Mouse (Mus musculus) A20 (cell line): Measurements from ENCODE around the gene Nrxn3.

Experiments
- DNase-seq: peaks from one replicate; pipeline ENCODE4 v3.0.0-alpha.2; 2011; ENCODE audit warnings: low read depth, low spot score

Gene Nrxn3

GRCm38 (mm10) chr12:89174306-89175159 is 451.9 kb downstream of the Nrxn3 start:
- no peak for DNase-seq

GRCm38 (mm10) chr12:89179970-89180666 is 457.4 kb downstream of the Nrxn3 start:
- no peak for DNase-seq

GRCm38 (mm10) chr12:89181157-89181561 is 458.5 kb downstream of the Nrxn3 start:
- no peak for DNase-seq

DNA sequence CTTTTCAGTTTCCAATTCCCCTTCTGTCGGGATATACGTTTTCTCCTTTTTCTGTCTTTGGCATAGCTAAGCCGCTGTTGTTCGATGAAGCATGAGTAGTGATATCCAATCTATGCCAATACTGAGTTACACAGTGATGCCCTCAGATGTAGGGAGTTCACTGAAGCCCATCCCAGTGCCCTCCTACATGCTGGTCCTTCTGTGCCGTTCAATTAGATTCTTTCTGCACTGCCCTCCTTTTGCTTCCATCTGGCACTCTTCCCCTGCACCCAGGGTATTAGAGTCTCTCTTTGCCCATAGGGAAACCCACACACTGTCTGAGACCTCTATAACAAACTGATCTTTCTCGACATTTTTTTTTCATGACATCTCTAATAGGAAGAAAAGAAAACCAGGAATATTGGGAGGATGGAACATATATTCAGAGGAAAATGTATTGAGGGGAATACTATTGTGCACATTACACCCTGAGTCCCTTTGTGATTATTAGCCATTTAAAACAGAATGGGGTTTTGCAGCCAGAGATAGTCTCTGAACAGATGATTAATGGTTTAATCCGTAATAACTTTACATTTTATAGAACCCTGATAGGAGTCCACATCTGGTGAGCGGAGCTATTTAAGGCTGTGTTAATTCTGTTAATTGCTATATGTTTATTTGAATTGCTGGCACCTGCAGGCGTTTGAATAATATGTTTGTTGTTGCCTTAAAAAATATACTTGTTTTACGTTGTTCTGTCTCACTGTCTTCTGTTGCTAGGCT is 476.3 kb downstream of the Nrxn3 start:
- DNase-seq = no peak

DNA sequence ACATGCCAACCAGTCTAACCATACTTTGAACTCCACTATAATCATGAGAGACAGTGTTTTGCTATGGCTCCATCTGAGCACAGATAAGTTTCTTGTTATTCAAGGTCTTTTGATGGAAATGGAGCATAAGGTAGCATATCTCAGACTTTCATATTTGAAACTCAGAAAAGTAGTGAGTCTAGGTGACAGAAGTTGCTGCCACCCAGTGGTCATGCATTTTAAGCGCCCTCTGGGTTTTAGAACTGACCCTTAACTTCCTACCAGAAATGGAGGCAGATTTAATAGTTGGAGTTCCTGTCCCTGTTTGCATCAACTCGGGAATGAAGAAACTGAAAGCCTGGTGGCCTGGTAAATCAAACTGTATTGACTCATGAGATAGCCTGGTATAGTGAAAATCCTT is 488.9 kb downstream of the Nrxn3 start:
- DNase-seq = no peak

GRCm38 (mm10) chr12:89239826-89240225 is 517.1 kb downstream of the Nrxn3 start:
- DNase-seq = no peak

DNA sequence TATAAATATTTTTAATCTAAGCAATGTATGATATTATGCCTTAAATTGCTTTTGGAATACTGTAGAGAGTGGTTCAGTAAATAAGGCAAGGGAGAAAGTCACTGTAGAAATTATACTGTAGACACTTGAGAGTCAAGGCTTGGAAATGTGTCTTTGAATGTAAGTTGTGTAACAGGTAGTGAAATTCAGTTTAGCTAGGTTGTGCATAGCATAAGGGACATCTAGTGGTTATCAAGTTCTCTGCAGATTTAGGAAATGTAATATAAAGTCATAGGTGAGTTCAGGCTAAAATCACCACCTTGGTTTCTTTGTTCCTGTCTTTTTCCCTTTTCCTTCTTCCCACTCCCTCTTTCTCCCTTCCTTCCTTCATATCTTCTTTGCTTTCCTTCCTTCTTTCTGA is 518.9 kb downstream of the Nrxn3 start:
- no peak for DNase-seq

GRCm38 (mm10) chr12:89242476-89242875 is 519.8 kb downstream of the Nrxn3 start:
- DNase-seq = no peak

DNA sequence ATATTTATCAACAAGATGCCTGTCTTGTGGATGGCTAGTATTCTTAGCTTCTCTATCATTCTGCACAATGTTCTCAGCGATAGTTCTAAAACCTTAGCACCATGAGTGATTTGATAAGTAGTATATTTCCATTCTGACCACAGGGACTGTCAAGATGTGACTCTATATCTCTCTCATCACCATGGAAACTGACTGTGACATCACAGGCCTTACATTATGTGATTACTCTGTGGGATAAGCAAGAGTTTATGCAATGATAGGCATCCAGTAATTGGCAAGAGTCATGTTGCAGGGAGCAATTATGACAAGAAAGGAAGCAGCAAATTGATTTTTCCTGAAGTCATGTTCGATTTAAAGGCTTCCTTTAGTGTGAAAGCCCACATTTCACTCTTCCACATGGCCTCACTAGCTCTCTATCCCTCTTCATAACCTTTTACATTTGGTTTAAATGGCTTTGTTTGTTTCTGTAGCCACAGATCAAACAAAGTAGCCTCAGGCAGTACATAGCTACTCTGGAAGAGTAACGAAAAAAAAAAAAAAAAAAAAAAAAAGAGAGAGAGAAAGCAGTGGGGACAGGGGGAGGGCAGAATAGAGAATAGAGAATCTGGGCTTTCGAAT is 532.7 kb downstream of the Nrxn3 start:
- DNase-seq = no peak

DNA sequence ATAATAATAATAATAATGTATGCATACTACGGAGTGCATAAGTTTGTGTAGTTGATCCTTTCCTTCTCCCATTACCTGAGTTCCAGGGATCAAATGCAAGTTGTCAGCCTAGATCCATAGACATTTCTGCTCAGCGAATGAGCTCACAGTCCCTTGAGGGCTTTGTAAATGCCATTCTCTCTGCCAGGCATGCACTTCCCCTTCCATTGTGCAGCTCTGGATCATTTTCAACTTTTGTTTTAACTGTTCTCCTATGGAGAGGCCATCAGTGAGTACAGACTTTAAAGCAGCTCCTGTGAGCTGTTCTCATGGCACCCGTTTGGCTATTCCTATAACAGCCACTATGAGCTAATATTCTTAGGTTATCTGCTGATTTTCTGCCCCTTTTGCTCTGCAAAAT is 536.2 kb downstream of the Nrxn3 start:
- no peak for DNase-seq

GRCm38 (mm10) chr12:89260076-89260475 is 537.4 kb downstream of the Nrxn3 start:
- no peak for DNase-seq

GRCm38 (mm10) chr12:89262261-89262660 is 539.6 kb downstream of the Nrxn3 start:
- no peak for DNase-seq

DNA sequence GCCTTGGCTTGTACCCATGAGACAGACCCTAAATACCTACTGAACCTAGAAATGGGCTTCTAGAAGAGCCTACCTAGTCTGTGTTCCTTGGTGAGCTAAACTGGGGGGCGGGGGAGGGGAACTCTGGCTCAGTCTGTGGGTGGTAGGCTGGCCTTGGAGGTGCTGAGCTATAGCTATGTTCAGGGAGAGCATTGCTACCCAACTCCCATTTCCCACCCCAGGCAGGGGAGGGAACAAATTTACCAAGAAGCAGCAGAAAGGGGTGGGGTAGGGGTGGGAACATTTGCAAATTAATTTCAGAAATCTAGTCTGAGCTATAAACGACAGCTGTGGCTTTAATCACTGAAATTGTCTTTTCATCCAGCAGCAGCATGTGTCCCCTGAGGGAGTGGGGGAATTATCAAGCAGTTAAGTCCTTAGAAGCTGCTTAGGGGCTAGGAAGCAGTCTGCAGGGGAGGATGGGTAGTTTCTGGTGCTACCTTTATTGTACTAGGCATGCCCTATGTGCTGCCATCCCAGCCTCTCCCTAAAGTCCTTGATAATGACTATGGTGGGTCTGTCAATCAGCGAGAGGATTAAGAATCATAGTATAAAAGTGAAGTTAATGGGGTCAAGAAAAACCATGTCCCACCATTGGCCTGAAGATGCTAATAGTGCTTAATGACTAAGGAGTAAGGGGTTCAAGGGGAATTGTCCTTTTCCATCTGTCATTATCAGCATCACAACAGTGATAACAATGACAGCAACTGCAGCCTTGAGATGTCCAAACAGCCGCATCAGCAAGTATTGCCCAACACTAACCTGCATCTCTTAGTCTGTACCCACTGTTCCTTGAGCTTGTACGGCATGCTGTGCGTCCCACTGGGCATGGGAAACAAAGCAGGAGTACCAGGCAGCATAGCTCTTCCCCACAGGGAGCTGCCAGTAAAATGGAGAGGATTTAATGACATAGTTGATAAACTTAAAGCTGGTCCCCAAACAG is 560.0 kb downstream of the Nrxn3 start:
- DNase-seq = no peak

DNA sequence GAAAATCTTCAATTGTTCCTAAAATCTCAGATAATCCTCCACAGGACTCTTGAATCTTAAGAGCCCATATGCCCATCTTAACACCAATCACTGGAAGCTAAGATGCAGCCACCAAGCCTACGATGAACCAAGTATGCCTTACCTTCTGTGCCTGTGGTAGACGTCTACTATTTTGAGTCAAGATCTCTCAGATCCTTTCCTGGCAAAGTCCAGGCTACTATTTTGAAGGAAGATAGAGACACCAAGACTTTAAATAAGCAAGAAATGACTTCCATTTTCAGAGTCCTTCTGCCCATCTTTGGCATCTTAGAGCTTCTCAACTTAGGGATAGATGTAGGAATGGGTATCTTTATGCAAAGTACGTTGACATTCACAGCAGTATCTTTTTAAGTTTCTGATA is 561.7 kb downstream of the Nrxn3 start:
- no peak for DNase-seq

- DNase-seq = no peak
Observed at GRCm38 (mm10) chr12:89287037-89287436, 564.4 kb downstream of the Nrxn3 start.

- DNase-seq = no peak
Observed at GRCm38 (mm10) chr12:89289589-89290274, 567.1 kb downstream of the Nrxn3 start.

- no peak for DNase-seq
Observed at GRCm38 (mm10) chr12:89290736-89291574, 568.3 kb downstream of the Nrxn3 start.

DNA sequence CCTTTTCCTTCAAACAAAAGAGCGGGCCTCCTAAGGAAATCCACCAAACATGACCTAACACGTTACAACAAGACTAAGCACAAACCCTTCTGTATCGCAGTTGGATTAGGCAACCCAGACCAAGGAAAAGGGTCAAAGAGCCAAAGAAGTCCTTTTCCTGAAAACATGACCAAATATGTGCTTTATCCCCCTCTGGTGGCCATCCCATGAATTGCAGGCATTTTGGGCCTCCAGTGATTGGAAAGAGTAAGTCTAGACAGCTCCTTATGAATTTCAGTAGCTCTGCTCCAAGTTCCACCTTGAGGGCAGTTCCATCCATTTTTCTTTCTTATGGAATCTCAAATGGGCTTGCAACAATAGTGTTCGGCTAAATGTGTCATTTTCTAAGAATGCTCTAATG is 579.3 kb downstream of the Nrxn3 start:
- peak; percentile 10 for DNase-seq

DNA sequence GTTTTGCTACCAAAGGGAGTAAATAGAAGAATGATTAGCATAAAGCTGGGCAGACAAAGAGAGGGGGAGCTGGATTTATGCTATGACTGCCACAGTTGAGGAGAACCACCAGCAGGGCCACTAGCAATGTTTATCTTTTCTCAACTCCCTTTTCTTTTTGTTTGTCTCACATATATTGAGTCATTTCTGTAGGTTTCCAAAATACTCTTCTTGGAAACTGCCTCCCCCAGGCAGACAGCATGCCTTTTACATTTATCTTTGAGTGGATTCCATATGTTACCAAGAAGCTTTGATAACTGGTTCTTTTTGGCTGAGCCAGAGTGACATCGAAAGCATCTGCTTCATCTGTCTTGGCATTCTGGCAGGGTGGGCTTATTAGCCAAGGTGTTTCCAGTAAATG is 587.5 kb downstream of the Nrxn3 start:
- DNase-seq = no peak
